Mouse (Mus musculus) induced T-regulatory cell, adult 2 months (primary cell): ENCODE data around the gene Fndc9.
A peak's percentile ranks its signal among the peaks of the same experiment; 100 is the strongest.

Experiments
- DNase-seq: peaks from one replicate; pipeline ENCODE4 v3.0.0-alpha.2; 2012; ENCODE audit warnings: low read depth

Gene Fndc9

DNA sequence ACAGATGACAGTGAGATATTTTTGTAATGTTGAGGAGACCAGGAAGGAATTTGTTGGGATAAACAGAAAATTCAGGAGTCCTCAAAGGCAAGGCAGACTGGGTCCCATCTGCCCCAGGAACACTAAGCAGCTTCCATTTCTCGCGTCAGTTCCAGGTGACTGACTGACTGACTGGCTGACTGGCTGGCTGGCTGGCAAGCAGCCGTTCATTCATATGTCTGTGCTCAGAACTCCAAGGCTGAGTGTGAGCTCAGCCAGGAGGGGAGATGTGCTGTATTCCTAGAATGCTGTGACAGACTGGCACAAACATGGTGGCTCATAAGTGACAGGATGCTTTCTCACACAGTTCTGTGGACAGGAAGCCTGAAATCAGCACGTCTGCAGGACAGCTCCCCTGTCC is 1.4 kb upstream of the Fndc9 start:
- no peak for DNase-seq

DNA sequence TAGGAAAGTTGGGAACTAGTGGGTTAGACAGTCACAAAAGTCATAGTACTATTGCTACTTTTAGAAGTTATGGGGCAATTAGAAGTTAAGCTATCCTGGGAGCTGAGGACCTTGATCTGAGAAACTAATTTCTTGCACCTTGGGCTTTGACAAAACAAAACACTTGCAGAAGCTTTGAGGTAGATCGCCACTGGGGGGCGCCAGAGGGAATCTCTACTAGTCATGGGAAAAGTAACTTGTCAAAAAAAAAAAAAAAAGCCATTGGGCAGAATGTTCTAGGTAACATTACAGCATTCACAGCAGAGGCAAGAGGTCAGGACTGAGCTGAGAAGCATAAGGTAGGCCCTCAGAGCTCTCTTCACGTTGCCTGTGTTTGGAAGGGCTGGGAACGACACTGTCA is 1.6 kb downstream of the Fndc9 start:
- peak; percentile 85 for DNase-seq

DNA sequence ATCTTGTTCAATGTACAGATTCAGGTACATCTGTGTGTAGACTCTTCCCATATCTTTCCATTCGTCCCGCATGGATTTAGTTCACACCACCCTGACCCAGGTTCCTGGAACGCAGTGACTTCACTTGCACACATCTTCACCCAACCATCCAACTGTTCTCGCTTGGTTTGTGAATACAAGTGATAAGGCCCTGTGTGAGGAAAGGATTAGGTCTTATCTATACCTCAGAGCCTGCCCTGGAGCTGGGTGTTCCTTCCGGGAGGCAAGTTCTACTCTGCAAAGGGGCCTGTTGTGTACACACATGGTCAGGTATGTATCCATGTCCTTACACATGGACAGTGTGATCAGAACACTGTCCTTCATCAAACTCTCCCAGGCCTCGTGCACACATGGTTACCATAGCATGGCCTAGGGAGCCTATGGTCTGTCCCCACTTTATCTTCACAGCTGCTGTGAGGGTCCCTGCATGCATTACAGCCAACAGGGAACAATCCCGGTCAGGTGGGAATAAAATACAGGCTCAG is 5.9 kb downstream of the Fndc9 start:
- DNase-seq: no peak

DNA sequence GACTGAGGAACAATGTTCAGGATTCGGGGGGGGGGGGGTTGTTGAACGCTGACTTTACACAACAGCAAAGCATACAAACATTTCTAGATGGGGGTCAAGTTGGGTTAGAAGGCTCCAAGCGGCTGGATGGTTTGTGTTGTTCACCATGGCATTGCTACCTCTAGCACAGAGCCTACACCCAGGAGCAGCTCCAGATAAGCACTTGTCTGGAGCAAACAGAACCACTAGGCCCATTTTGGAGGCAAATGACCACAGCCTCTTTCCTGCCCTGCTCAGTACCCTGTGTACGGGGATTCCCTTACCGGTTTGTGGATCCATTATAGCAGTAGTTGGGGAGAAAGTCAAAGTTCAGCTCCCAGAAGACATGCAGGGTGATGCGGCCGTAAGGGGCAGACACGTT is 6.7 kb downstream of the Fndc9 start:
- no peak for DNase-seq

DNA sequence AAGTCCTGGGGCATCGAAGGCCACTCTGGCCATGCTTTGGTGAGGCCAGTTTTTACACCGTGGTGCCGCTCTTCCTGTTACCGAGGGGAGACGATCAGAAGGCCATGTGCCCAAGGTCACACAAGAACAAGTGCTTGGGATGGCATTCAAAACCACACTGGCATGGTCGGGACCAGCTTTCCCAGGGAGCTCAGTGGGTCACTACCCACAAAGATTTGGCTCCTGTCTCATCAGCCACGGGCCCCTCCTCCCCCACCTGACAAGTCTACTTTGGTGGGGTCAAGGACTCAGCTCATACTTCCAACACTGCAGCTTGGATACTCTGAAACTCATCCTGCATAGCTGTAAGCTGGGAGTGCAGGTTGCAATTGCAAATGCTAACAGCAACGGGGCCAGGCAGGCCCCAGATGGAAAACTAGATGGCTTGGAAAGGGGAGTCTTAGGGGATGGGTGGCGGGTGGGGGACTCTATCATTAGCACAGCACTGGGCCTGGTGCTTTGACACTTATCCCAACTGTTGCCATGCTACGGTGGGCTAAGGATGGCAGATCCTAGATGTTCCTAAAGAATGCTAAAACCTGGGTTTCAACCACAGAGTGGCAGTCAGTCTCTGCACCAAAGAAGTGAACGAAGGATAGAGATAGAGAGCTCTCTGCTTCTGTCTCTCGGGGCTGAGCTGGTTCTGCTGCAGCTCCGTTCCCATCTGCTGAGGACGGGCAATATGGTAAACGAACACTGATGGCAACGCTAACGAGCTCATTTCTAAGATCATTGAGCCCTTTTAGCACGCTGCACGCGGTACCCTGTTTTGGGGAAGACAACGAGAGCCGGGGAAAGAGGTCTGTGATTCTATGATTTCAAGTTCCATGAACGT is 9.6 kb downstream of the Fndc9 start:
- DNase-seq: no peak

DNA sequence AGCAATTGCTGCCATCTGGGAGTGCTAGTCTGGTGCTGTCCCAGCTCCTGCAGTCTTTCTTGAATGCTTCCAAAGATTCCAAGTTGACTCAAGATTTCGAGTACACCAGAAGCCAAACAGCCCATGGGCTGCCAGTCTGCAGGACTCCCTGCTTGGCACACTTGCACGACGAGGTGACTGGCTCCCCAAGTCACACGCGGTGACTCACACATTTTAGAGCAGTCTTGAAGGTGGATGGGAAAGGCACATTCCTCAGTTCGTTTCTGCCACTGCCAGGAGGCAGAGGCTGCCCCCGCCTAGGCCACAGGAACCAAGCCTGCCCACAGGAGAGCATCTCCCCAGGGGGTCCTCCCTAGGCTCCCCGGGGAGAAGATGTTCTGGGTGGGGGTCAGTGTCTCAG is 10.6 kb downstream of the Fndc9 start:
- no peak for DNase-seq

DNA sequence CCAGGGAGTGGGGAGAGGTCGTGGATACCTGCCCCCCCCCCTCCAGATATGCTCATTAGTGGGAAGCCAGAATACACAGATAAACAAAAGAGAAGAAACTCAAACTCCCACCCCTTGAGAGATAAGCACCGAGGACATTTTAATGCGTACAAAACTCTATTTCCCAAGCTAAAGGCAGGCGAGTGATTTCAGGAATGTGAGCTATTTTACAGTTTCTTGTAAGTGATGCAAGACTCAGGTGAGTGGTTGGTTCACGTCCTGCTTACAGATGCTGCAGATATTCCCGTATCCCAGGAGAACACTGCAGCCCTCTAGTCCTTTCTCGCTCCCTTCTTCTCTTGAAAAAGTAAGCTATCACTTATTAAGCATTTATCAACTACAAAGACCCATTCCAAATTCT is 11.1 kb downstream of the Fndc9 start:
- DNase-seq: no peak

DNA sequence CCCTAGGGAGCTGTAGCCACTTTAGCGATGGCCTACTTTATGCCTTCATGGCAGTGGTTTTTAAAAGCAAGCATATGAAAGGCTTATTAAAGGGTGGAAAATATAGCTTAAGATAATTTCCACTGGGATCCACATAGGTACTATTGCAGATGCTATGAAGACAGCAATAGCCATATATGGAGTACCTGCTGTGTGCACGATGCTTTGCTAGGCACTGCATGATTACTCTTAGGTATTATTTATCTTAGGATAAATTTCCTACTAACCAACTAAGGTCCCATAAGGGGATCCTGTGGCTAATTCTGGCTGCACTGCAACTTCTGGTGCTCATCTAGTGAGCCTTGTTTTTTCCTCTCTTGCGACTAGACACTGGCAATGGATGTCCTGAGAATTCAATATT is 13.0 kb downstream of the Fndc9 start:
- DNase-seq: no peak

DNA sequence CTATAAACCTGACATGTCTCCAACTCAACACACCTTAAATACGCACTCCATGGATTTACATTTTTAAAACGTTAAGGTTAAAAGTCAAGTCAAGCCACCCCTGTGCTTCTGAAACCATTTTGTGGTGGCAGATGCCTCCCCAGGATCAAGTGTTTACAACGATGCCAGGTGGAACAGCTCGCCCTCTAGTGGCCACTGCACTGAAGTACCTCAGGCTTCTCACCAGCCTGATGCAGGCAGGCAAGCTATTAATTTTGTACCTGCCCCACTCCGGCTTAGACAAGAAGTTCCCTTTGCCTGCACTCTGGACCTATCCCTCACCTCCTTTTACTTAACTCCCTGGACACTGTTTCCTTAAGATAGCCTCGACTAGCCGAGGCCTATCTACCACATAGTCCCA is 16.7 kb downstream of the Fndc9 start:
- peak; percentile 78 for DNase-seq

DNA sequence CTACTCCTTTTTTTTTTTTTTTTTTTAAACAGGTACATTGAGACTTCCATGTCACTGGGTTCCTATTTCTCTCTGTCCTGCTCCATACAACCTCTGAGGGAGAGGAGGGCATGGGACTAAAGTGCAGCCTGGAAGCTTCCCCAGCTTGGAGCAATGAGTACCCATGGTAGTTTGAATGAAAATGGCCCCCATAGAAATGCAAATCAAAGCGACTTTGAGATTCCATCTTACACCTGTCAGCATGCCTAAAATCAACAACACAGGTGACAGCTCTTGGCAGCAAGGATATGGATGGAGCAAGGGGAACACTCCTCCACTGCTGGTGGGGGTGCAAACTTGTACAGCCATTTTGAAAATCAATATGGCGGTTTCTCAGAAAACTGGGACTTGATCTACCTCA is 20.0 kb downstream of the Fndc9 start:
- DNase-seq: no peak

DNA sequence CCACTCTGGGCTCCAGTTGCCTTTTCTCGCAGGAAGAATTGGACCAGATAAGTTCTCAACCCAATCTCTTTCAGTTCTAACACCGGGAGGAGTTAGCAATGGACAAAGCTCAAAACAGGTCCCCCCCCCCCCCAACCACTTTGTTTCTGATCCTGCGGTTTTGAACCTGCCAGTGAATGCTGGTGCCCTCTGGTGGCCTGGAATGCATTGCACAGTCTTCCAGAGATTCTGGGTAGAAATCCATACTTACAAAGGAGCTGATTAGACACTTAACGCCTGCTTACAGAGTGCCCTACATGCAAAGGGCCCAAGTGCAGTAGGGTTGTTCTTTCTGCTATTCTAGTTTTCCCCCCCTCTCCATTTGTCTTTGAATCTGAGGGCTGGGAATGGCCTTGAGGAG is 22.9 kb downstream of the Fndc9 start:
- DNase-seq: peak; percentile 48

DNA sequence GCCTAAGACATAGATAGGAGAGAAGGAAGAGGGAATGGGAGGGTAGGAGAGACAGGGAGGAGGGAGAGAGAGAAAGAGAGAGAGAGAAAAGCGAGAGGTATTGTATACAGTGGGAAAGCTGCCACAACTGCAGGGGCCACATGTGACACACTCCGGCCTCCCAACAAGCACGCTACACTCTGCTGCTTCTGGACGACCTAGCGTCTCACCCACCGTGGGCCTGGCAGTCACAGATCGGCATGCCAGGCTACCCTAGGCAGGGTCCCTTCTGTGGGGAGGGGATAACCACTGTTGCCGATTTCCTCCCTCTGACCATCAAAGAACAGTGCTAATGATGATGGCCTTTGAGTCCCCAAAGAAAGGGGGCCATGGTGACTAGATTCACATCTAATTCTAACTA is 23.4 kb downstream of the Fndc9 start:
- DNase-seq: no peak

DNA sequence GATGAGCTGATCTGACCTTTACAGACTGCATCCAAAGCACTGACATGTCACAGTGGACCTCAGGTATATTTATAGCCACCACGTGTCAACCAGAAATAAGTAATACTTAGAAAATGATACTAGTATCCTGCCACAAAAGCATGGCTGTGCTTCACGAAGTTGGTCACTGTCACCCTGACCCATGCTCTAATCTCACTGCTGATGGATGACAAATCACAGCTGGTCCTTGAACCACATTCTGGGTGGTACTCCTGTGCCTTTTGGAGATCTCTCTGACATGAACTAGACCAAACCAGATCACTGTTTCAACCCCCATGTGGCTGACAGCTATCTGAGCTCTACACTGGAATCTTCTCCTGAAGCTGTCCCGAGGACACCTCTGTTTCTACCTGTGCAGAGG is 27.5 kb downstream of the Fndc9 start:
- DNase-seq: no peak

DNA sequence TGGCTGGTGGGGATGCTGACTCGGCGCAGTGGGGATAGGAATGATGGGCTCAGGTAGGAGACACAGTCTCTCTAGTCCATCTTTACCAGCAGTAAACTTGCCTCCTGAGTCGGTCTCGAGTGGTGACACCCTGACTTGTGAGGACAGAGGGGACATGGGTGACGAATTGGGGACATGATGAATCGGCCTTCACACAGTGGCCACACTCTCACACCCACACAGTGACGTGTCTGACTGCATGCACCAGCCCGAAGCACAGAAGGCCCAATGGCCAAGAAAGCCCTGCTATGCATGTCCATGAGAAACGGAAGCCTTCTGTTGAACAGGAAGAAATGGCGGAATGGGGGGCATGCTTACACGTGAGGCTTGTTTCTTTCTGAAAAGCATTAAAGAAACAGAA is 28.0 kb downstream of the Fndc9 start:
- no peak for DNase-seq

DNA sequence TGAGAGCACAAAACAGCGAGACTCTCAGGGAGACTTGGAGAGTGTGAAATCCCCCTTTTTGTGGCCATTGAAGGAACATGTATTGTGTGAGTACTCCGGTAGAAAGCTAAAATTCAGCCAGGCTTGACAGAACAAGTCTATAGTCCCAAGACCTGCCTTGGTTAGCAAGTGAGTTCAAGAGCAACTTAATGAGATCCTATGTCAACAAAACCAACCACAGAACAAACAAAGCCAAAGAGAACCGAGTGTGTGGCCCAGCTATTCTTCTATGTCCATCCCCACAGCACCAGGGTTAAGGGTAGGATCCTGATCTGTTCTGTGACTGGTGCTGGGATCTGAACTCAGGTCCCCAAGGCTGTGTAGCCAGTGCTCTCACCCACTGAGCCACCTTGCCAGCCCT is 29.3 kb downstream of the Fndc9 start:
- DNase-seq: no peak

DNA sequence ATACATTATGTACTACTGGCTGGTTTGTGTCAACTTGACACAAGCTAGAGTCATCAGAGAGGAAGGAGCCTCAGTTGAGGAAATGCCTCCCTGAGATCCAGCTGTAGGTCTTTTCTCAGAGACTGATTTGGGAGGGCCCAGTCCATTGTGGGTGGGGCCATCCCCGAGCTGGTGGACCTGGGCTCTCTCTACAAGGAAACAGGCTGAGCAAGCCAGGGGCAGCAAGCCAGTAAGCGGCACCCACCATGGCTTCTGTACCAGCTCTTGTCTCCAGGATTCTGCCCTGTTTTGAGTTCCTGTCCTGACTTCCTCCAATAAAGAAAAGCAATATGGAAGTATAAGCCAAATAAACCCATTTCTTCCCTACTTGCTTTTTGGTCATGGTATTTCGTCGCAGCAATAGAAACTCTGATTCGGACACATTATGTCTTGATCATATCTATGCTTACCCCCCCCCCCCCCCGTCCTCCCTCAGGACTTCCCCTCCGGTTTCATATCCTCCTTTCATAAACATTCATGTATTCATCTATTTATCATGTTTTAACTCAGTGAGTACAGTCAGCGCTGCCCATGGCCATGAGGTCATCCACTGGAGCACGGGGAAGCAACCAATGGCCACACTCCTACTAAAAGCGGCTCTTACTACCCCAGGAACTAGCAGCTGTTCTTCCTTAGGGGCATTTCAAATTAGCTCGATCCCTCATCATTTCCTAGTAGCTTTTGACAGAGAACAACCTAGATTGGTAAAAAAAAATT is 29.9 kb downstream of the Fndc9 start:
- no peak for DNase-seq

DNA sequence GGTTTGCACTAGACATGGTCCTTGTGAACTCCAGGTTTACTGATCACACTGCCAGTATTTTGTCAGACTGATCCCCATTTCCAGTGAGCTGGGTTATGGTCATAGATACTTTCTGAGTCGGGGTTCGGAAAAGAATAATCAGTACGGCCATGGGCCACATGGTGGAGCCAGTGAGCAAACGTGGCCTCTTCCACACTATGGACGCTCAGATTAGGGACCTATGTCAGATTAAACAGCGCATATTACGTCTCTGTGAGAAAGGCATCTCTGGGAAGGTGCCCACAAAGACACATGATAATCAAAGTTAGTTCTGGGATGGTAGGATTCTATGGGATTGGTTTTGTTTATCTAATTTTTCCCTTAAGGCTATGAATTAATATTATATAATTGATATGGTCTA is 33.7 kb downstream of the Fndc9 start:
- DNase-seq: peak; percentile 75

DNA sequence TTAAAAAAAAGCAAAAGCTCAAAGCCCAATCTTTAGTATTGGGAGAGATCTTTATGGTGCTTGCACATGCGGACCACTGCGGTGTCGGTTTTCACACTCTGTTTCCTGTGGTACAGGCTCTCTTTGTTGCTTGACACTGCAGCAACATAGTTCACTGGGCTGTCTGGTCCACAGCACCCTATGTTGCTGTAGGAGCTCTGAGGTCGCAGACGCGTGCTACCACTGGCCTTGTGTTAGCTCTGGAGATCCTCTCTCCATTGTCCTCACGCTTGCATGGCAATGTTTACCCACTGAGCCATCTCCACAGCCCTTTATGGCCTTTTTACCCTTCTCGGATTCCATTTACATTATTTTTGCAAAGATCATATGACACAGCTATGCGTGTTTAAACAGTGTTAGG is 34.1 kb downstream of the Fndc9 start:
- DNase-seq: no peak

DNA sequence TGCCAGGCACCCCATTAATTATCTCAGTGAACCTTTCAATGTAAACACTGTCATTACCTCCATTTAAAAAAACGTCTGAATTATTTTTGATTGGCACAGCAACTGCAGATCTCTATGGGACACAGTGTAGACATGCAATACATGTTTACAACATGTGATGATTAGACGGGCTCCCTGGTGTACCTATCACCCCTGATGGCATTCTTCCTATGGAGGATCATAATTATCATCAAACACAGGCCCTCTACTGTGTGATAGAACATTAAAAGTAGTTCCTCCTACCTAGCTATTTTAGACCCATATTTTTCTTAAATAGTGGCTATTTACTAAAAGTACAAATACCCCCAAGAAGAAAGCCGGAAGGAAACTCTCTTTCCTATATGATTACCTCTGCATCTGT is 34.6 kb downstream of the Fndc9 start:
- no peak for DNase-seq

DNA sequence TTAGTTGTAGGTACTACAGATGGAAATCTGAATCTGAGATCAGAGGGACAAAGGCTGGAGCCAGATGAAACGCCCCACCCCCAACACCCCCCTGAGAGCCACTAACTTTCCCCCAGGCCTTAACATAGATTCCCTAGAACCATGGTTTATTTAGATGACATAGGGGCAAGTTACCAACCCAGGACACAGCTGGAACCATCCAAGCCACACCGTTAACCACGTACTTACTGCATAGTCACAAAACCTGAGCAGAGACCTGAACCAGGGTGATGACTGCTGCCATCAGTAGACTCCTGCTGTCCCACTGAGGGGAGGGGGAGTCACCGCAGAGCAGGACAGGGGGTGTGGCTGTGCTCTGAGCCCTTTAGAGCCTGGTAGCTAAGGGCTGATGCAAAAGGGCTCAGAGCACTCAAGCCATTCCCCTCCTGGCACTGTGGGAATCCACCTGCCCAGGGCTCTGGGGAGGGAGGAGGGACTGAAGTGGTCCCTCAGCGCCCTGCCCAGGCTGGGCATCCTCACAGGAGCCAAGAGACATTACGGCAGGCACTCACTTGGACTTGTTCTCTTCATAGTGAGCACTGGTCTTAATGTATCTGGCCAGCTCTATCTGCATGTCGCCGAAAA is 36.8 kb downstream of the Fndc9 start:
- no peak for DNase-seq

DNA sequence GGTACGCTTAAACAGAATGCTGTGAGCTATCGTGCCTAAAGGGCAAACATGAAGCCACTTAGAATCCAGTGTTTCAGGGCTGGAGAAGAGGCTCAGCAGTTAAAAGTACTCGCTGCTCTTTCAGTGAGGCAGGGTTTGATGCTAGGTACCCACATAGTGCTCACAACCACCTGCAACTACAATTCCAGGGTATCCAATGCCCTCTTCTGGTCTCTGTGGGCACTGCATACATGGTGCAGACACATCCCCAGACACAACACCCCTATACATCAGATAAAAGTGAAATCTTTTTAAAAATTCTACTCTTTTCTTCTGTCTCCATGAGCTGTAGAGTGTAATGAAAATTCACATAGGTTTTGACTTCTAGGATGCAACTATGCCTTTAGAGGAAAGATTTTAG is 38.6 kb downstream of the Fndc9 start:
- DNase-seq: peak; percentile 28

DNA sequence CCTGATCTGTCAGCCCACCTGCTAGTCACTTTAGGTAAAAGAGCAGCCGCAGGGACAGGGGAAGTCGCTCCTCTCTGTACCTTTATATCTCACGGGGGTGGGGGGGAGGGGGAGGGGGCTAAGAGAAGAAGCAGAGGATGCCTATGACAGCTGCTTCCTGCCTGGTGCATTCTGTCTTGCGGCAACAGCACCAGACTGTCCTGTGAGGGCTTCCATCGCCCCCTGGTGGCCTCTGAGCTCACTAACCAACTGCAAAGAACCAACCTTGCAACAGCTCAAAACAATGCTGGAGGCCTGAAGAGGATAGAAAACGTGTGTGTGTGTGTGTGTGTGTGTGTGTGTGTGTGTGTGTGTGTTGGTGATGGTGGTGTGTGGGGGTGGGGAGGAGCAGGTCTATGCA is 40.0 kb downstream of the Fndc9 start:
- DNase-seq: peak; percentile 91

DNA sequence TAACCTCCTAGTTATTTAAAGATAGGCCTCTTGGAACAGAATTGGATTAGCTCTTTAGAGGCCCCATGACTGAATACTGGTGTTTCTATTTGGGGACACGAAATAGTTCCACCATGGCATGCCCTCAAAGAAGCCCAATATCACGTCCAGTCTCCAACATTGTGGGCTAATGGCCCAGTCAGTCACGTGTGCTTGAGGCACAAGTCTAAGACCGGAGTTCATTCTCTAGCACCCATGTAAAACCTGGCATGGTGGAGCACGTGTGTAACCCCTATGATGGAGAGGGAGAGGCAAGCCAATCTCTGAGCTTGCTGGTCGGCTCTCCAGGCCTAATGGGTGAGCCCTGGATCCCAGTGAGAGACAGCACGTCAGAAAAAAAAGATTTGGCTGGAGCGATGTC is 40.8 kb downstream of the Fndc9 start:
- no peak for DNase-seq
